Mouse (Mus musculus) intestine, embryonic 15.5 days (tissue): Measurements from ENCODE around the gene Wdpcp. TPM values are rescaled to one million over a fixed set of nuclear protein-coding genes. Genes with fewer than 3 reads are reported as not detected.

ENCODE experiments used
- ATAC-seq: fragments of 200-750 bp; cut with Nextera tagmentation; 2 replicates; pipeline ENCODE4 v1.8.0; 2017; ENCODE audit warnings: moderate TSS enrichment, moderate library complexity
- H3K27ac ChIP-seq: fragments of 300-500 bp; sonication (generic); 2 replicates; pipeline ENCODE4 v1.5.1; 2015; ENCODE audit warnings: mild to moderate bottlenecking, inconsistent platforms
- H3K27me3 ChIP-seq: fragments of 300-500 bp; sonication (generic); replicated peaks from 2 replicates; pipeline ENCODE4 v1.6.1; 2015; ENCODE audit warnings: inconsistent platforms
- H3K36me3 ChIP-seq: fragments of 300-500 bp; sonication (generic); 2 replicates; pipeline ENCODE4 v1.6.1; 2015; ENCODE audit warnings: inconsistent platforms
- H3K4me1 ChIP-seq: fragments of 300-500 bp; sonication (generic); replicated peaks from 2 replicates; pipeline ENCODE4 v1.6.1; 2015; ENCODE audit warnings: inconsistent platforms
- H3K4me2 ChIP-seq: fragments of 300-500 bp; sonication (generic); replicated peaks from 2 replicates; pipeline ENCODE4 v1.6.1; 2015; ENCODE audit warnings: mild to moderate bottlenecking, inconsistent platforms
- H3K4me3 ChIP-seq: fragments of 300-500 bp; sonication (generic); replicated peaks from 2 replicates; pipeline ENCODE4 v1.5.1; 2015; ENCODE audit warnings: inconsistent platforms
- H3K9ac ChIP-seq: fragments of 300-500 bp; sonication (generic); 2 replicates; pipeline ENCODE4 v1.6.1; 2015; ENCODE audit warnings: inconsistent platforms
- H3K9me3 ChIP-seq: fragments of 300-500 bp; sonication (generic); 2 replicates; pipeline ENCODE4 v1.6.1; 2016; ENCODE audit warnings: inconsistent platforms
- WGBS: fragments of 180-500 bp; shearing (Covaris S2); methylation state at CpG from one replicate; pipeline ENCODE4 v1.1.7; 2015; 5-methylcytosine and 5-hydroxymethylcytosine counted together
- polyA plus RNA-seq: library from polyadenylated mRNA; unstranded; fragments of >200 nt; fragmentation: Nextera tagmentation; extraction: Ambion mirVana; gene quantifications from 2 replicates; pipeline ENCODE4 v1.2.1, GENCODE M21; 2015

Gene Wdpcp
- polyA plus RNA-seq, 1 experiment from 2014 or later: 6.1 TPM

GRCm38 (mm10) chr11:21690730-21691129 is 118.7 kb downstream of the Wdpcp start:
- Histone ChIP-seq H3K4me2 (no peak overlapping the region), H3K9me3 (no peaks in the 10 kb centered on the region), H3K9ac (no peak overlapping the region), H3K4me1 (no peaks in the 10 kb centered on the region), H3K27me3 (no peaks in the 10 kb centered on the region), H3K4me3 (no peak overlapping the region), H3K36me3 (no peaks in the 10 kb centered on the region), H3K27ac (no peak overlapping the region)
- WGBS: 82% methylated on average over 2 of the region's 2 CpGs
- ATAC-seq: no peak

- Histone ChIP-seq H3K36me3 (no peaks in the 10 kb centered on the region), H3K9ac (no peak overlapping the region), H3K27me3 (no peaks in the 10 kb centered on the region), H3K27ac (no peak overlapping the region), H3K4me1 (no peaks in the 10 kb centered on the region), H3K4me3 (no peak overlapping the region), H3K9me3 (no peaks in the 10 kb centered on the region), H3K4me2 (no peak overlapping the region)
- ATAC-seq: no peak
- WGBS: 85% methylated on average over 6 of the region's 6 CpGs
Observed at GRCm38 (mm10) chr11:21694087-21694486, 122.1 kb downstream of the Wdpcp start.

- Histone ChIP-seq H3K4me3 (no peak overlapping the region), H3K4me1 (no peaks in the 10 kb centered on the region), H3K36me3 (no peaks in the 10 kb centered on the region), H3K9ac (no peak overlapping the region), H3K9me3 (no peaks in the 10 kb centered on the region), H3K27ac (no peak overlapping the region), H3K27me3 (no peaks in the 10 kb centered on the region), H3K4me2 (no peak overlapping the region)
- ATAC-seq: no peak
- WGBS: 78% methylated on average over 3 of the region's 3 CpGs
Observed at GRCm38 (mm10) chr11:21697642-21698041, 125.6 kb downstream of the Wdpcp start.

- no peak for ATAC-seq
- H3K9ac ChIP-seq: no peak overlapping the region
- no peak overlapping the region for H3K27ac ChIP-seq
- H3K27me3 ChIP-seq: no peaks in the 10 kb centered on the region
- H3K36me3 ChIP-seq: no peaks in the 10 kb centered on the region
- no peak overlapping the region for H3K4me2 ChIP-seq
- H3K4me3 ChIP-seq: no peak overlapping the region
- no peaks in the 10 kb centered on the region for H3K9me3 ChIP-seq
- H3K4me1 ChIP-seq: no peaks in the 10 kb centered on the region
Observed at GRCm38 (mm10) chr11:21713508-21713907, 141.5 kb downstream of the Wdpcp start.

GRCm38 (mm10) chr11:21714065-21714464 is 142.0 kb downstream of the Wdpcp start:
- H3K36me3 ChIP-seq: no peaks in the 10 kb centered on the region
- H3K27me3 ChIP-seq: no peaks in the 10 kb centered on the region
- no peak overlapping the region for H3K4me2 ChIP-seq
- ATAC-seq: no peak
- no peak overlapping the region for H3K9ac ChIP-seq
- H3K4me3 ChIP-seq: no peak overlapping the region
- no peaks in the 10 kb centered on the region for H3K9me3 ChIP-seq
- H3K4me1 ChIP-seq: no peaks in the 10 kb centered on the region
- no peak overlapping the region for H3K27ac ChIP-seq
- 75% methylated on average over 1 of the region's 1 CpGs for WGBS

GRCm38 (mm10) chr11:21726329-21726728 is 154.3 kb downstream of the Wdpcp start:
- no peak for ATAC-seq
- H3K4me1 ChIP-seq: no peaks in the 10 kb centered on the region
- 90% methylated on average over 1 of the region's 1 CpGs for WGBS

GRCm38 (mm10) chr11:21729056-21729455 is 157.0 kb downstream of the Wdpcp start:
- H3K4me1 ChIP-seq: no peaks in the 10 kb centered on the region
- H3K27ac ChIP-seq: no peak overlapping the region
- no peak for ATAC-seq
- 61% methylated on average over 5 of the region's 5 CpGs for WGBS
- no peaks in the 10 kb centered on the region for H3K36me3 ChIP-seq
- H3K27me3 ChIP-seq: no peaks in the 10 kb centered on the region
- no peak overlapping the region for H3K4me2 ChIP-seq
- no peak overlapping the region for H3K4me3 ChIP-seq
- H3K9ac ChIP-seq: no peak overlapping the region
- H3K9me3 ChIP-seq: no peaks in the 10 kb centered on the region

More at GRCm38 (mm10) chr11:21726329-21726728, 154.3 kb downstream of the Wdpcp start:
- Histone ChIP-seq H3K36me3 (no peaks in the 10 kb centered on the region), H3K9me3 (no peaks in the 10 kb centered on the region), H3K27me3 (no peaks in the 10 kb centered on the region), H3K27ac (no peak overlapping the region), H3K9ac (no peak overlapping the region), H3K4me3 (no peak overlapping the region), H3K4me2 (no peak overlapping the region)

GRCm38 (mm10) chr11:21729961-21730360 is 157.9 kb downstream of the Wdpcp start:
- 65% methylated on average over 6 of the region's 6 CpGs for WGBS
- H3K27ac ChIP-seq: no peak overlapping the region

GRCm38 (mm10) chr11:21735272-21735671 is 163.2 kb downstream of the Wdpcp start:
- 69% methylated on average over 6 of the region's 6 CpGs for WGBS
- H3K27ac ChIP-seq: no peak overlapping the region
- H3K9me3 ChIP-seq: no peaks in the 10 kb centered on the region
- ATAC-seq: no peak
- H3K4me1 ChIP-seq: no peaks in the 10 kb centered on the region
- no peaks in the 10 kb centered on the region for H3K27me3 ChIP-seq
- H3K9ac ChIP-seq: no peak overlapping the region
- no peak overlapping the region for H3K4me3 ChIP-seq
- H3K36me3 ChIP-seq: no peaks in the 10 kb centered on the region
- H3K4me2 ChIP-seq: no peak overlapping the region

More at GRCm38 (mm10) chr11:21729961-21730360, 157.9 kb downstream of the Wdpcp start:
- no peak for ATAC-seq
- Histone ChIP-seq H3K9me3 (no peaks in the 10 kb centered on the region), H3K27me3 (no peaks in the 10 kb centered on the region), H3K9ac (no peak overlapping the region), H3K4me2 (no peak overlapping the region), H3K4me3 (no peak overlapping the region), H3K4me1 (no peaks in the 10 kb centered on the region), H3K36me3 (no peaks in the 10 kb centered on the region)

- H3K4me3 ChIP-seq: no peak overlapping the region
- no peak overlapping the region for H3K9ac ChIP-seq
- H3K27ac ChIP-seq: no peak overlapping the region
- H3K4me2 ChIP-seq: no peak overlapping the region
- no peaks in the 10 kb centered on the region for H3K36me3 ChIP-seq
- no peak for ATAC-seq
- H3K4me1 ChIP-seq: 0 out of 2 replicates have a peak, but pooled peaks cover 3% of the 10 kb centered on the region
- no peaks in the 10 kb centered on the region for H3K9me3 ChIP-seq
- 76% methylated on average over 4 of the region's 4 CpGs for WGBS
- no peaks in the 10 kb centered on the region for H3K27me3 ChIP-seq
Observed at GRCm38 (mm10) chr11:21749487-21749886, 177.5 kb downstream of the Wdpcp start.

- H3K9me3 ChIP-seq: no peaks in the 10 kb centered on the region
- WGBS: 92% methylated on average over 4 of the region's 4 CpGs
- no peaks in the 10 kb centered on the region for H3K4me1 ChIP-seq
- H3K27ac ChIP-seq: no peak overlapping the region
- ATAC-seq: no peak
- H3K4me3 ChIP-seq: no peak overlapping the region
- no peak overlapping the region for H3K9ac ChIP-seq
- no peaks in the 10 kb centered on the region for H3K27me3 ChIP-seq
- H3K36me3 ChIP-seq: no peaks in the 10 kb centered on the region
- H3K4me2 ChIP-seq: no peak overlapping the region
Observed at GRCm38 (mm10) chr11:21763201-21763600, 191.2 kb downstream of the Wdpcp start.

GRCm38 (mm10) chr11:21788831-21789230 is 216.8 kb downstream of the Wdpcp start:
- Histone ChIP-seq H3K27ac (no peak overlapping the region), H3K27me3 (no peaks in the 10 kb centered on the region), H3K36me3 (no peaks in the 10 kb centered on the region), H3K4me3 (no peak overlapping the region), H3K9ac (no peak overlapping the region), H3K4me1 (no peaks in the 10 kb centered on the region), H3K4me2 (no peak overlapping the region), H3K9me3 (no peaks in the 10 kb centered on the region)
- 89% methylated on average over 3 of the region's 3 CpGs for WGBS
- ATAC-seq: no peak

GRCm38 (mm10) chr11:21824941-21825340 is 252.9 kb downstream of the Wdpcp start:
- 95% methylated on average over 3 of the region's 3 CpGs for WGBS
- H3K4me3 ChIP-seq: no peak overlapping the region
- ATAC-seq: no peak
- H3K4me1 ChIP-seq: no peaks in the 10 kb centered on the region
- no peak overlapping the region for H3K4me2 ChIP-seq
- H3K27me3 ChIP-seq: no peaks in the 10 kb centered on the region
- no peak overlapping the region for H3K27ac ChIP-seq
- no peaks in the 10 kb centered on the region for H3K9me3 ChIP-seq
- H3K36me3 ChIP-seq: no peaks in the 10 kb centered on the region
- H3K9ac ChIP-seq: no peak overlapping the region
